Mouse (Mus musculus) ovary, postnatal 14 days (tissue): ENCODE measurements around the gene Synm.

Experiments used
- DNase-seq: peaks from one replicate; pipeline ENCODE4 v3.0.0; 2022; ENCODE audit warnings: low spot score

Gene Synm

GRCm38 (mm10) chr7:67699301-67699700 lies 60.2 kb downstream of the Synm start:
- DNase-seq = no peak

- no peak for DNase-seq
Observed at GRCm38 (mm10) chr7:67697892-67698630, 61.5 kb downstream of the Synm start.

- DNase-seq = no peak
Observed at GRCm38 (mm10) chr7:67695906-67696305, 63.6 kb downstream of the Synm start.

GRCm38 (mm10) chr7:67692791-67693538 lies 66.6 kb downstream of the Synm start:
- DNase-seq = no peak

DNA sequence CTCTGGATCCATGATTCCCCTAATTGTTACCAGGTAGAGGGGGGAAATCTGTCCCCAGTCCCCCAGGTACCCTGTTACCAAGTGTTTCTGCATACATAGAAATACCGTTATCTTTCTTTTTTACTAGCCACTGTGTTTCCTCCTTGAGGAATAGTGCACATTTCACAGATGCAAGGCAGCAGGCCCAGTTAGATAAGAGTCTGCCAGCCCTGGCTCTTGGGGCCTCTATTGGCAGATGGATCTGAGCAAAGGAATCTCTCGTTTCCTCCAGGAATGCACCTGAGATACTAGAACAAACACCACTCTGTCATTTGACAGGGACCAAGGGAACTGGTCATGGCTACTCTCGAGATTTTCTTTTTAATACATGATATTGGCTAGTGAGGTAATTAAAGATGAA lies 67.4 kb downstream of the Synm start:
- peak; percentile 37 for DNase-seq

DNA sequence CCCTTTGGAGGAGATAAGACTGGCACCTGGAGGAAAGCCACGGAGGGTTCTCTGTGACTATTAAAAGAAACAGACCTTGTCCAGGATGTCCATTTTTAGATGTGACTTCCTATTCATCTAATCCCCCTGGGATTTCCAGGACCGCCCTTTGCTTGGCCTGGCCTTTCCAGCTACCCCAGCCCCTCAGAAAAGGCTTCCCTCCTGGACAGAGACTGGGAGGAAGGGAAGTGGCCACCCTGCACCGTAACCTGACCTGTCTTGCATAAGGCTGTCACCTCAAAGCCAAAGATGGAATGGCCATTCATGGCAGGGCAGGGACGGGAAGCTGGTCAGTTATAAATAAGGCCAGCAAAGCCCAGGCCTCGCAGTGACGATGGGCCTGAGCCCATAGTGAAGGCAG lies 68.5 kb downstream of the Synm start:
- no peak for DNase-seq

GRCm38 (mm10) chr7:67689793-67690192 lies 69.7 kb downstream of the Synm start:
- DNase-seq = no peak

DNA sequence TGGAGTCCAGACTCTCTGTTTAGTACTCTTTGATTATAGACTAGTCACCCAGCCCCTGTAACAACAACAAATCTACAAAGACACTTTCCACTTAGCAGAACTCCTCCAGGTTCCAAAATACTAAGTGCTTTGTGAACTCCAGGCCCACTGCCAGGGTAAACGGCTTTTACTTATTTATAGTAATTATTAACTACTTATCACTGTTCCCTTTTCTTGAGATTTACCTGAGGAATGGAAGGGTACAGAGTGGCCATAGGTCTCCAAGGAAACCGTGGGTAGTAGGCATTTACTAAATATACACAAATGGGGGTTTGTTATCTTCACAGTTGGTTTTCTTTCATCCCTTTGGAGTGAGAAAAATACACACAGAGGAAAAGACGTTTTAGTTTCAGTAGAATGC lies 71.3 kb downstream of the Synm start:
- no peak for DNase-seq

- DNase-seq = no peak
Observed at GRCm38 (mm10) chr7:67686545-67686944, 73.0 kb downstream of the Synm start.

DNA sequence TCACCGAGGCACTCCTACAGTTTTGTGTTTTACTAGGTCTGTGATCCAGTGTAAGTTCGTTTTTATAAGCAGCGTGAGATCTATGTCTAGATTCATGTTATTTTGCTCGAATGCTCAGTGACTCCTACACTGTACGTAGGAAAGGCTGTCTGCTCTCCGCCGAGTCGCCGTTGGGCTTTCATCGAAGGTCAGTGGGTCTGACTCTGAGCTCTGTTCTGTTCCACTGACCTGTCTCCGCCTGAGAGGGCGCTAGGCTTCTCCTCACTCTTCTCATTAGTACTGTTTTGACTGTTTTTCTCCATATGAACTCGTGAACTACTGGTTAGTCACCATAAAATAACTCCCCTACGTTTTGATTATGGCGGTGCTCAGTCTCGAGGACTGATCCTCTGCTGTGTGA lies 76.5 kb downstream of the Synm start:
- no peak for DNase-seq

DNA sequence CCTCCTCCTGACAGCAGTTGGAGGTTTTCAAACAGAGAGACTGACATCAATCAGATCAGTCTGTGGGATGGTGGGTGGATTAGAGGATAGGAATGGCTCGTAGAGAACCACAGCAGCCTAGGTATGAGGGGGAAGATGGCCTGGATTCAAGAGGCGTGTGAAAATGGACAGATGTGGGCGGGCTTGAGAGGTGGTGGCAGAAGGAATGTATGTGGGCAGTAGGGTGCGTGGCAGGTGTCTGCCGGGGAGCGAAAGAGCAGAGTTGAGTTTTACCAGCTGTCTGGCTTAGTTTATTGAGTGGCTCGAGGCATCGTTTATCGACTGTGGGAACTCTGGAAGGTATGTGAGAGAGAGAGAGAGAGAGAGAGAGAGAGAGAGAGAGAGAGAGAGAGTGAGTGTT lies 78.5 kb downstream of the Synm start:
- no peak for DNase-seq
